Mouse (Mus musculus): Measurements from ENCODE around the gene Alg14.

The Alg14 gene

DNA sequence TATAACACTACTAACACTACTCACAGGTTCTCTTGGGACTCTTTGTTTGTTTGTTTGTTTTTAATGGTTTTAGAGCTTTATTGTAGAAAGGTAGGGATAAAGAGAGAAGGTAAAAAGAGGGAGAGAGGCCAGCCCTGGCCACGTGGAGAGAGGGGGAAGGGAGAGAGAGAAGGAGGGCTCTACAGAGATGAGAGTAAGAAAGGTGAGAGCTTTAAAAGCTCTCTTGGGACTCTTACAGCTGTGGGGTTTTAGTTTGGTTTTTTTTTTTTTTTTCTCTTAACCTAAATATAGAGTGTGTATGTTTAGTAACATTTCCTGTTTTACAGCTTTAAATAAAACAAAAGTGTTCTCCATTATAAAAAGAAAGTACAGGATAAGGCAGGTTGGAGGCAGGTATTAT is 70.4 kb downstream of the Alg14 start:
- DNase-seq (ENCODE audit: low read depth in 2 of 2, low spot score in 2 of 2) = no peak

DNA sequence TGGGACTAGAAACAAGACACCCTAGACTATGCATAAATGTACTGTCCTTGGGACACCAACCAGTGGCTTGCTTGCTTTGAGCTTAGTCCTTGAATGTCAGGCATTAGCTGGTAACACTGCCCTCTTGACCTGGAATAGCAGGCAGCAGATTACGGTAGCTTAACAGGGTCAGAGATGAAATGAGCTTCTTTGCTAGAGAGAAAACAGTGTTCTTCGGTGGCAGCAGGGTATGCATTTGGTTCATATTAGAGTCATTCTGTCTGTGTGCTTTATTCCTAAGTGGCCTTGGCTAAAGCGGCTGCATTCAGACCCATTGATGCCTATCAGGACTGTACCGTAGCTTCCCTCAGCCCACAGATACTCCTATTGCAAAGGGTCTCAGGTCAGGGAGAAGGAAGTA is 72.8 kb downstream of the Alg14 start:
- DNase-seq (ENCODE audit: low read depth in 2 of 2, low spot score in 2 of 2) = no peak

- no peak for DNase-seq (ENCODE audit: low read depth in 2 of 2, low spot score in 2 of 2)
Measured at GRCm38 (mm10) chr3:121365131-121365530, 73.6 kb downstream of the Alg14 start.

- DNase-seq (ENCODE audit: low read depth in 2 of 2, low spot score in 2 of 2) = no peak
Measured at GRCm38 (mm10) chr3:121368616-121369015, 77.0 kb downstream of the Alg14 start.

DNA sequence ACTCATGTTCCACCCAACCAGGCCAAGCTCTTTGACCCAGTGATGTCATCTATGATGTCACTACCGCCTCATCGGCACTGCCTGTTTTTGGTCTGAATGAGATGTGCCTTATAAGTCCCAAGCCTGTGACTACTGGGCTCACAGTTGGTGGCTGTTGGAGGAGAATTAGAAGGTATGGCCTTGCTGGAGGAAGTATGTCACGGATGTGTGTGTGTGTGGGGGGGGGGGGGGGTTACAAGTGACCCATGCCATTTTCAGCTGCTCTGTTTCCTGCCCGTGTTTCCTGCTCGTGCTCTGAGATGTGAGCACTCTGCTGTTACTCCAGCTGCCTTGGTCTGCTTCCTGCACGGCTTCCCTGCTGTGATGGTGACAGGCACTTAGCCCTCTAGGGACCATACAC is 77.9 kb downstream of the Alg14 start:
- peak; percentile 32 to 39 for DNase-seq (ENCODE audit: low read depth in 2 of 2, low spot score in 2 of 2)

- DNase-seq (ENCODE audit: low read depth in 2 of 2, low spot score in 2 of 2) = peak; percentile 45 to 68
Measured at GRCm38 (mm10) chr3:121370301-121370700, 78.7 kb downstream of the Alg14 start.

DNA sequence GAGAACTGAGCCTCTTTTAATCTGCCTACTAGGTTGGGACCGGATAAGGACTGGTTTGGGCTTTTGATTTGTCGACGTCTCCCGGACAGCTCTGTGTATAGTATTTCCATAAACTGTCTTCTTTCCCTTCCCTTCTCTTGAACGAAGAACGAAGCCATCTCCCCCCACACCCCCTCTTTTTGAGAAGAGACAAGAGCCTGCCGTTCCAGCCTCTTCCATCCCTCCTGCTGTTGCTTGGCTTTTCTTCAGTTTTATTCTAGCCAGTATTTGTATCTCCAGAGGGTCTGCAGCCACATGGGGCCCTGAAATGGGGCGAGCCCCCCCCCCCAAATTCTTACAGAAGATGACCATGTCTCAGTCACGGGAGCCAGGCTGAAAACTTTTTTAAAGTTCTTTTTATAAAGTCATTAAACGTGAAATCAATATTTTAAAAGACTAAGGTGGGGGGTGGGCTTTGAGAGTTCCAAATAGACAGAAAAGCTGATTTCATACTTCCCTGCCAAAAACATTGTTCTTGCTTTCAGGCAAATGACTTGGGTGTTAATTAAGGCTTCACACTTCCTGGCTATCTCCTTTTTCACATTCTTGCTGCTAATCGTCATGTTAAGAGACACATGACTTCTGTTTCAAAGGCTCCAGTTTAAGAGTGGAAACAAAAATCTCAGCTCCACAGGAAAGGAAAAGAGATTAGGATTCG is 79.4 kb downstream of the Alg14 start:
- no peak for DNase-seq (ENCODE audit: low read depth in 2 of 2, low spot score in 2 of 2)

DNA sequence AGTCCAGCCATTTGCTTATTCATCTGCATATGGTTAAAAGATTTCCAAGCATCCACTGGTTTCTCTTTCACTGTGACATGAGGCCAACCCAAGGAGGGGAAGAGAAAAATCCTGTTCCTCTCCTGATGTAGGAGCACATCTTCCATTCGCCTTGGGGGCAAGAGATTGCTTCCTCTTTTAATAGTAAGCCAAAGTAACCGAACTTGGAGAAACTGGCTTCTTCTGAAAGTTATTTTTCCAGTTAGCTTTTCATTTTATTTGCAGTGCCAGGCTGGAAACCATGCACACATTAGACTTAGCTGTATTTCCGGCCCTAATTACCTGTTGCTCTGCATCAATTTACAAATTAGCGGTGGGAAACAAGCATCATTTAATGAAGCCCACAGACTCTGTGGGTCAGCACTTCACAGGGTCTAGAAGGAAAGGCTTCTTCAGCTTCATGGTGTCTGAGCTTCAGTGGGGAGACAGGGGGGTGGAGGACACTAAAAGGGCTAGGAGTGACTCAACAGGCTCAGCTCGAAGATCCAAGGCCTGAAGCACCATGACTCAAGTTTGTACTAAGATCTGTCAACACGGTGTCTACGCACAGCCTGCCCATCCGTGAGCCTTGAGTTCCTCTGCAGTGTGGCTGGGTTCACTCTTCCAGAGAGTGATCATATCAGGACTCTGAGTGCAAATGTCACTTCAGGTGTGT is 80.1 kb downstream of the Alg14 start:
- no peak for DNase-seq (ENCODE audit: low read depth in 2 of 2, low spot score in 2 of 2)

GRCm38 (mm10) chr3:121373897-121374441 is 82.4 kb downstream of the Alg14 start:
- DNase-seq (ENCODE audit: low read depth in 2 of 2, low spot score in 2 of 2) = no peak

GRCm38 (mm10) chr3:121375541-121376129 is 84.1 kb downstream of the Alg14 start:
- DNase-seq (ENCODE audit: low read depth in 2 of 2, low spot score in 2 of 2) = no peak

DNA sequence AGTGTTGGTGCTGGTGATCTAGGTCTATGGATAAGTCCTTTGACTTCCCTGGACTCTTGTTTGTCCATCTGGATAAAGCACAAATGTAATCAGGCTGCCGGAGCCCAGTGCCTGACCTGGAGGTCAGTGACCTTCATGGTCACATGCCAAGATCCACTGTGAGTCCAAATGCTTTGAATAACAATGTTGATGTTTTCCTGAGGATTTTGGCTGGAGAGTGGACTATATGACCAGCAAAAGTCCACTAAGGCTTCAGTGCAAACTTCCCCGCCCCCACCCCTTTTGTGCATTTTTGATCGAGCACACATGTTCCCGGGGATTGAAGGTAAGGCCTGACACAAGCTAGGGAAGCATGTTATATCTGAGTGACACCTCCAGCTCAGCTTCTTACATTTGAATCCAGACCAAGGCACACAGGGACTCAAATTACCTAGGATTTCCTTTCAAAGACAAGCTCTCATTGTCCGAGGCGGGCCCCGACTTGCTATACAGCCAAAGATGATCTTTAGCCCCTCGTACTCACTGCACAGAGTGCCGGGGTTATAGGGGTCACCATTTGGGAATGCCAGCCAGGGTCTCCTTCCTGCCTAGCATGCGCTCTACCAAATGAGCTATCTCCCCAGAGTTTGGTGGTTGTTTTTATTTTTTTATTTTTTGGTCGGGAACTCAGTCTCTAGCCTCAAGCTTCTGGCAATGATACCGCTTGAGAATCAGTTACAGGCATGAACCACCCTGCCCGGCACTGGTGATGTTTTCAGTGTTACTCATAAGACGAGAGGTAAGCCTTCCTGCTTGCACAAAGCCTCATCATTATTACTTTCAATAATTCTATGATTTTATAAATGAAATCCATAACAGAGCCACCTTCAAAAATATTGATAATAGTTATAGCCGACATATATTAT is 87.4 kb downstream of the Alg14 start:
- DNase-seq (ENCODE audit: low read depth in 2 of 2, low spot score in 2 of 2) = no peak

- no peak for DNase-seq (ENCODE audit: low read depth in 2 of 2, low spot score in 2 of 2)
Measured at GRCm38 (mm10) chr3:121379699-121380098, 88.1 kb downstream of the Alg14 start.

GRCm38 (mm10) chr3:121387471-121388009 is 96.0 kb downstream of the Alg14 start:
- DNase-seq (ENCODE audit: low read depth in 2 of 2, low spot score in 2 of 2) = no peak

GRCm38 (mm10) chr3:121389366-121389765 is 97.8 kb downstream of the Alg14 start:
- no peak for DNase-seq (ENCODE audit: low read depth in 2 of 2, low spot score in 2 of 2)

- no peak for DNase-seq (ENCODE audit: low read depth in 2 of 2, low spot score in 2 of 2)
Measured at GRCm38 (mm10) chr3:121389860-121390530, 98.4 kb downstream of the Alg14 start.

GRCm38 (mm10) chr3:121390724-121391123 is 99.2 kb downstream of the Alg14 start:
- no peak for DNase-seq (ENCODE audit: low read depth in 2 of 2, low spot score in 2 of 2)

GRCm38 (mm10) chr3:121395588-121396295 is 104.2 kb downstream of the Alg14 start:
- no peak for DNase-seq (ENCODE audit: low read depth in 2 of 2, low spot score in 2 of 2)

- no peak for DNase-seq (ENCODE audit: low read depth in 2 of 2, low spot score in 2 of 2)
Measured at GRCm38 (mm10) chr3:121396561-121396960, 105.0 kb downstream of the Alg14 start.

DNA sequence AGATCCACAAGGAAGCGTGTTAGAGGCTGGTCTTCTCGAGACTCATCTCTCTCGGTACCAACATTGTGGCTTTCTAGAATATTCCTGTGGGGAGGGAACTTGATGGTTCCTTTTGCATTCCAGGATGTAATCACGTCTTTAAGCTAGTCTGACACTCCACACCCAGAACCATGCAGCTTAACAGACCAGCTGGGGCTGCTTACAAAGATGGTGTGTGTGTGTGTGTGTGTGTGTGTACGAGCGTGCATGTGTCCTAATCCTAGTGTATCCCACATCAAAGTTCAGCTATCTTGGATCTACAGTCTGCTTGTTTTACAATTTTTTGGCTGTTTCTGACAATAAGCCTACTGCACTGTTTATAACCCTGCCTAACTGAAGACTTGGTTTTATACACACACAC is 105.4 kb downstream of the Alg14 start:
- no peak for DNase-seq (ENCODE audit: low read depth in 2 of 2, low spot score in 2 of 2)

DNA sequence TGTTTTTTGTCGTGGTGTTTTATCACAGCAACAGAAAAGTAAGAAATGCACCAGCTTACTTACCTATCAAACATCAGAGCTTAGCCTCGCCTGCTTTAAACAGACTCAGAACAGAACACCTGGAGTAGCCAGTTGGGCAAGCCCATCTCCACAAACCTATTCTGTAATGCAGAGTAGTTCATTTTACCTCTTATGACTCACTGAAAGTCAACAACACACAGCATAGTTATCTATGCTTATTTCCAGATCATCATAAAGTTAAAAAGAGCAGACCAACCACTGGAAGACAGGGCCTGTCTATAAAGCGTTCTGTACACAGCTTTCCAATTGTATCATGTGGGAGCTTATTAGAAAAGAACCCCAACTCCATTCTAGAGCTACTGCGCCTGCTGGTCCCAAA is 109.8 kb downstream of the Alg14 start:
- DNase-seq (ENCODE audit: low read depth in 2 of 2, low spot score in 2 of 2) = no peak
